Mouse (Mus musculus) heart, embryonic 14.5 days (tissue): ENCODE results near the gene Gas2l2. TPM values are rescaled to one million over a fixed set of nuclear protein-coding genes. Genes with fewer than 3 reads are reported as not detected.

ENCODE experiments used
- ATAC-seq: fragments of 200-750 bp; cut with Nextera tagmentation; 2 replicates; pipeline ENCODE4 v1.8.0; 2017; ENCODE audit warnings: low read depth, moderate TSS enrichment; ENCODE audit not compliant: insufficient number of reproducible peaks, insufficient read depth, low FRiP score
- H3K27ac ChIP-seq, 2 experiments: fragments of 200-500 bp in 1 of 2; fragments of 300-500 bp in 1 of 2; sonication (generic) in 1 of 2; replicated peaks in 1 of 2; 2 replicates each; pipeline ENCODE4 v1.5.1; 2012 to 2014; ENCODE audit warnings: low read depth in 2 of 2, low read length in 2 of 2, control low read depth in 1 of 2, mild to moderate bottlenecking in 1 of 2, mixed read lengths in 1 of 2; ENCODE audit not compliant: control insufficient read depth in 1 of 2, insufficient read depth in 1 of 2
- H3K27me3 ChIP-seq: fragments of 300-500 bp; sonication (generic); 2 replicates; pipeline ENCODE4 v1.6.1; 2014; ENCODE audit warnings: mild to moderate bottlenecking, low read length, control low read depth; ENCODE audit not compliant: control insufficient read depth, insufficient read depth
- H3K36me3 ChIP-seq: fragments of 300-500 bp; sonication (generic); 2 replicates; pipeline ENCODE4 v1.6.1; 2014; ENCODE audit warnings: mild to moderate bottlenecking, control low read depth, low read length, mixed read lengths; ENCODE audit not compliant: control insufficient read depth, insufficient read depth
- H3K4me1 ChIP-seq, 2 experiments: fragments of 200-500 bp in 1 of 2; fragments of 300-500 bp in 1 of 2; sonication (generic) in 1 of 2; 2 replicates each; pipeline ENCODE4 v1.6.1; 2012 to 2014; ENCODE audit warnings: low read length in 2 of 2, control low read depth in 1 of 2, mixed read lengths in 1 of 2; ENCODE audit not compliant: control insufficient read depth in 2 of 2, insufficient read depth in 2 of 2
- H3K4me2 ChIP-seq: fragments of 300-500 bp; sonication (generic); 2 replicates; pipeline ENCODE4 v1.6.1; 2014; ENCODE audit warnings: mild to moderate bottlenecking, low read length
- H3K4me3 ChIP-seq, 2 experiments: fragments of 200-500 bp in 1 of 2; fragments of 300-500 bp in 1 of 2; sonication (generic) in 1 of 2; 2 replicates each; pipeline ENCODE4 v1.5.1; 2012 to 2014; ENCODE audit warnings: low read length in 2 of 2, mild to moderate bottlenecking in 2 of 2, control low read depth in 1 of 2, low read depth in 1 of 2, moderate library complexity in 1 of 2; ENCODE audit not compliant: control insufficient read depth in 1 of 2, insufficient read depth in 1 of 2
- H3K9ac ChIP-seq: fragments of 300-500 bp; sonication (generic); 2 replicates; pipeline ENCODE4 v1.6.1; 2014; ENCODE audit warnings: mild to moderate bottlenecking, low read length
- H3K9me3 ChIP-seq: fragments of 300-500 bp; sonication (generic); 2 replicates; pipeline ENCODE4 v1.6.1; 2016; ENCODE audit warnings: low read length, control low read depth; ENCODE audit not compliant: control insufficient read depth
- WGBS: fragments of 180-500 bp; shearing (Covaris S2); extraction: QIAGEN DNeasy Blood & Tissue Kit; methylation state at CpG from one replicate; pipeline ENCODE4 v1.1.7; 2014; 5-methylcytosine and 5-hydroxymethylcytosine counted together
- polyA plus RNA-seq: library from polyadenylated mRNA; unstranded; fragments of >200 nt; fragmentation: Nextera tagmentation; extraction: Ambion mirVana; gene quantifications from 2 replicates; pipeline ENCODE4 v1.2.1, GENCODE M21; 2014

Gene Gas2l2
- polyA plus RNA-seq, 1 experiment from 2014 or later: not detected

DNA sequence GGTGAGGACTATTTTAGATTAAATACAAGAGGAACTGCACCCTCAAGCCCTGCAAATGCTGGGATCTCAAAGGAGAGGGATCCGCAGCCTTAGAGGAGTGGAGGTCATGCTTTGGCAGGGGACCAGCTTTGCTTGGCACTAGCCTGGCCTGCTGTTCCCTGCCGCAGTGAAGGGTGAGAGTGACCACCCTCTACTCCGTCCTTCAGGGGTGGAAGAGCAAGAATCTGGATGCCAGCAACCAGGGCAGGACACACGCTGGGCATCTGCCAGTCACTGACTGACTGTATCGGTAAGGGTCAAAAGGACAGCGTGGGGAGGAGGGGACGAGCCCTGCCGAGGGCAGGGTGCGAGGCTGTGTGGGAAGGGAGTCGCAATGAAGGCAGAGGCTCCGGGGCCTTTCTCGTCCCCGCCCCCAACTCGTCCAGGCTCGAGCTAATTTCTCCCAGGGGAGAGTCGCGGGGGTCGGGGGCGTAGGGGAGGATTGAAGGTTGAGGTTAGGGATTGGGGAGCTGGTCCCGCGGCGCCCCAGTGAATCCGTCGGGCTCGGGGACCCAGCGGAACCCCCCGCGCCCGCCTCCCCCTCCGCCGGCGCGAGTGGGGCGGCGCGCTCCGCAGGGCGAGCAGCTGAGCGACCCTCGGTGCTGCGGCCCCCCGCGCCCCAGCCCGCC lies 20.0 kb downstream of the Gas2l2 start, which contains the start of gene Rasl10b:
Gene Rasl10b (plus strand): TSS at position 51 of the 668 bp plus-strand sequence.
- no peaks in the 10 kb centered on the region for H3K27me3 ChIP-seq
- H3K4me1 ChIP-seq: peaks cover 9 to 22% of the 10 kb centered on the region in 2 experiments; a peak in 3 of 4 replicates
- 1% methylated on average over 37 of the region's 44 CpGs for WGBS
- H3K36me3 ChIP-seq: peaks cover 7% of the 10 kb centered on the region; the same call in 1 of the 2 replicates
- H3K27ac ChIP-seq: peak within 1 kb of the TSS in 1 of 2 experiments; percentile 54; a peak in 2 of 4 replicates
- ATAC-seq: 0 out of 2 replicates have a peak, but pooled peaks have one; percentile 51
- H3K4me2 ChIP-seq: peak within 1 kb of the TSS; percentile 92
- H3K4me3 ChIP-seq: peak within 1 kb of the TSS; percentile 67 to 86
- no peaks in the 10 kb centered on the region for H3K9me3 ChIP-seq
- peak within 1 kb of the TSS; percentile 84 for H3K9ac ChIP-seq

- H3K27ac ChIP-seq: no peak overlapping the region
- no peak overlapping the region for H3K4me2 ChIP-seq
- no peak overlapping the region for H3K4me3 ChIP-seq
- peaks cover 17% of the 10 kb centered on the region for H3K36me3 ChIP-seq
- no peak overlapping the region for H3K9ac ChIP-seq
- peaks cover 9 to 22% of the 10 kb centered on the region in 2 experiments; a peak in 3 of 4 replicates for H3K4me1 ChIP-seq
- ATAC-seq: no peak
- H3K9me3 ChIP-seq: no peaks in the 10 kb centered on the region
- WGBS: 50% methylated on average over 8 of the region's 8 CpGs
- no peaks in the 10 kb centered on the region for H3K27me3 ChIP-seq
Observed at GRCm38 (mm10) chr11:83408242-83408641, 21.0 kb downstream of the Gas2l2 start.

- peaks cover 9 to 22% of the 10 kb centered on the region in 2 experiments; a peak in 3 of 4 replicates for H3K4me1 ChIP-seq
Observed at GRCm38 (mm10) chr11:83406391-83406790, 22.9 kb downstream of the Gas2l2 start.

GRCm38 (mm10) chr11:83403787-83404186 lies 25.5 kb downstream of the Gas2l2 start:
- H3K9ac ChIP-seq: no peak overlapping the region
- H3K27me3 ChIP-seq: no peaks in the 10 kb centered on the region
- H3K4me2 ChIP-seq: no peak overlapping the region
- WGBS: 47% methylated on average over 7 of the region's 7 CpGs
- peaks cover 46% of the 10 kb centered on the region for H3K36me3 ChIP-seq
- peaks cover 0 to 19% of the 10 kb centered on the region in 2 experiments; a peak in 3 of 4 replicates for H3K4me1 ChIP-seq
- no peaks in the 10 kb centered on the region for H3K9me3 ChIP-seq
- H3K27ac ChIP-seq: no peak overlapping the region
- H3K4me3 ChIP-seq: no peak overlapping the region
- ATAC-seq: no peak

More at GRCm38 (mm10) chr11:83406391-83406790, 22.9 kb downstream of the Gas2l2 start:
- Histone ChIP-seq H3K9ac (no peak overlapping the region), H3K4me2 (no peak overlapping the region), H3K4me3 (no peak overlapping the region), H3K9me3 (no peaks in the 10 kb centered on the region), H3K27ac (no peak overlapping the region), H3K36me3 (peaks cover 29% of the 10 kb centered on the region), H3K27me3 (no peaks in the 10 kb centered on the region)
- no peak for ATAC-seq
- 50% methylated on average over 3 of the region's 3 CpGs for WGBS

DNA sequence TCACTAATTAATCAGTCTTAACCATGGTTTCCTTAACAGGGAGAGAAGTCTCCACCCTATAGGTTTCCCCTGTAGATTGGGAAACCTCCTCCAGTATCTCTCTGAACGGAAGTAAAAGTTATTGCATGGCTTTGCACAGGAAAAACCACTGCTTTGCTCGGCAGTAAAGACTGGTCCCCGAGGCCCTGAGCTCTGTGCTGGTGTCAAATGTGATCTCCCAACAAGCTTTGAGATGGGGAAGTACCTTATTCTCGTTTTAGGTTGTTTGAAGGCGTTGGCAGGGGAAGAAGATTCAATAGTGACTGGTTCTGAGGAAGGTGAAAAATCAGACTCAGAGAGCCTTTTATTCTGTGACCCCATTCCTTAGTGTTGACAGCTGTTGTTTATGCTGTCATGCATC lies 30.5 kb downstream of the Gas2l2 start:
- H3K4me3 ChIP-seq: no peak overlapping the region
- H3K4me2 ChIP-seq: no peak overlapping the region
- H3K27me3 ChIP-seq: no peaks in the 10 kb centered on the region
- H3K36me3 ChIP-seq: peaks cover 65% of the 10 kb centered on the region
- no peak overlapping the region for H3K9ac ChIP-seq
- H3K9me3 ChIP-seq: no peaks in the 10 kb centered on the region
- no peak overlapping the region for H3K27ac ChIP-seq
- ATAC-seq: no peak
- 81% methylated on average over 5 of the region's 5 CpGs for WGBS
- peaks cover 5 to 14% of the 10 kb centered on the region in 2 experiments for H3K4me1 ChIP-seq

- peaks cover 58% of the 10 kb centered on the region for H3K36me3 ChIP-seq
- WGBS: 75% methylated on average over 7 of the region's 7 CpGs
Observed at GRCm38 (mm10) chr11:83397626-83398025, 31.6 kb downstream of the Gas2l2 start.

GRCm38 (mm10) chr11:83394802-83395439 lies 34.3 kb downstream of the Gas2l2 start:
- Histone ChIP-seq H3K4me3 (no peak overlapping the region), H3K27me3 (no peaks in the 10 kb centered on the region), H3K4me2 (no peak overlapping the region), H3K9me3 (no peaks in the 10 kb centered on the region), H3K4me1 (peaks cover 10 to 32% of the 10 kb centered on the region in 2 experiments), H3K9ac (no peak overlapping the region), H3K36me3 (peaks cover 70% of the 10 kb centered on the region), H3K27ac (peak overlapping the region in 1 of 2 experiments; percentile 31; a peak in 1 of 4 replicates)
- WGBS: 33% methylated on average over 6 of the region's 6 CpGs
- ATAC-seq: no peak

More at GRCm38 (mm10) chr11:83397626-83398025, 31.6 kb downstream of the Gas2l2 start:
- ATAC-seq: no peak
- H3K9me3 ChIP-seq: no peaks in the 10 kb centered on the region
- H3K27me3 ChIP-seq: no peaks in the 10 kb centered on the region
- H3K9ac ChIP-seq: no peak overlapping the region
- peaks cover 9 to 21% of the 10 kb centered on the region in 2 experiments for H3K4me1 ChIP-seq
- no peak overlapping the region for H3K4me3 ChIP-seq
- H3K27ac ChIP-seq: no peak overlapping the region
- H3K4me2 ChIP-seq: no peak overlapping the region
